Mouse (Mus musculus): ENCODE results near the gene Iqcf6.

- TF ChIP-seq CTCF (IDR thresholded peaks at IDR 0.05; ENCODE audit: low read depth, low read length) (no peak), POLR2A (IDR thresholded peaks at IDR 0.05; ENCODE audit: borderline replicate concordance, low read depth, low read length) (no peak)
Measured at GRCm38 (mm10) chr9:106656820-106657219, 30.4 kb downstream of the Iqcf6 start.
